Mouse (Mus musculus) right cerebral cortex, postnatal 4 days (tissue): ENCODE results near the gene Zfp691.

Experiments used
- DNase-seq: peaks from one replicate; pipeline ENCODE4 v3.0.0-alpha.2; 2022

Gene Zfp691

DNA sequence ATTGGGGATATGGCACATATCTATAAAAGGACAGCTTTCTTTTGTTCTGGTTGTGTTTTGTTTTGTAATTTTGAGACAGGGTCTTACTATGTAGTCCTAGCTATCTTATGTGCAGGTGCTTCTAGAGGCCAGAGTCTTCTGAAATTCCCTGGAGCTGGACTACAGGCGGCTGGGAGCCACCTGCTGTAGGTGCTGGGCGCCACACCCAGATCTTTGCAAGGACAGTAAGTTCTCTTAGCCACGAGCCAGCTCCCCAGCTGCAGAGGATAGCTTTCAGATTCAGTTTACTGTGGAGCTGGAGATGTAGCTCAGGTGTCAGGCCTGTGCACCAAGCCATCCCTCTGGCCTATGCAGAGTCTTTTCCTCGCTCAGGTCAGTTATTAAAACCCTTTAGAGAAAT, 6.9 kb downstream of the Zfp691 start:
- no peak for DNase-seq

DNA sequence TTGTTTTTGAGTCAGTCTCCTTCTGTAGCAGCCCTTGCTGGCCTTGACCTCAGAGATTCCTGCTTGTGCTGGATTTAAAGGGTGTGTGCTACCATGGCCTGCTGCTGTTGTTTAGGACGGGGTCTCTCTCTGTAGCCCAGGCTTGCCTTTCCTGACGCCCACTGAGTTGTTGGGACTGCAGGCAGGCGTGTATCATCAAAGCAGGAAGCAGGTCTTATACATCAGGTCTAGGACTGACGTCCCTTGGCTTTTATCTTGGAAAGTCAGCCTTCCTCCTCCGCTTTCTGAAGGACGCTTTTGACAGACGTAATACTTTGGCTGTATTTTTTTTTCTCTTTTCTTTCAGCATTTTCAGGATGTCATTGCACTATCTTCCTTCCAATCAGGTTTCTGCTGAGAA, 8.1 kb downstream of the Zfp691 start:
- no peak for DNase-seq

DNA sequence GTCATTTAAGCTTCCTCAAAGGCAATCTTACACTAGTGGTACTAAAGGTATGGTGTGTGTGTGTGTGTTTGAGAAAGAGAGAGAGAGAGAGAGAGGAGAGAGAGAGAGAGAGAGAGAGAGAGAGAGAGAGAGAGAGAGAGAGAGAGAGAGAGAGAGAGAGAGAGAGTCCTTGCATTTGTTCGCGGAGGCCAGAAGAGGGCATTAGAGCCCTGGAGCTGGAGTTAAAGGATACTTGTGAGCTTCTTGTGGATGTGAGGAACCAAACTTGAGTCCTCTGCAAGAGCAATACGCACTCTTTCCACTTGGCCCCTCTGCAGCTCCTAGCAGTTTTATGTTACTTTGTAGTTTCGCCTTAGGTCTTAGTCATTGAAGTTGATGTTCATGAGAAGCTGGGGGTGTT, 11.0 kb downstream of the Zfp691 start:
- DNase-seq: no peak

DNA sequence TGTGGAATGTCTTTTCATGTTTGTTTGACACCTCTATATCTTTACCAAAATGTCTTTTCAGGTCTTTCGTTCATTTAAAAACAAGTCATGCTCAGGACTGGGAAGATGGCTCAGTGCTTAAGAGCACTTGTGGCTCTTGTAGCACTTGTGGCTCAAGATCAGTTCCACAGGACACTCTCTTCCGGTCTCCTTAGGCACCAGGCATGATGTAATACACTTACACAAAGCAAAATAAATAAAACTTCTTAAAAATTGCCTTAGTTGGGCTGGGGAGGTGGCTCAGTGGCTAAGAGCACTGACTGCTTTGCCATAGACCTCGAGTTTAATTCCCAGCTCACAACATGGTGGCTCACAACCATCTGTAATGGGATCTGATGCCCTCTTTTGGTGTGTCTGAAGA, 12.6 kb downstream of the Zfp691 start:
- DNase-seq: no peak

DNA sequence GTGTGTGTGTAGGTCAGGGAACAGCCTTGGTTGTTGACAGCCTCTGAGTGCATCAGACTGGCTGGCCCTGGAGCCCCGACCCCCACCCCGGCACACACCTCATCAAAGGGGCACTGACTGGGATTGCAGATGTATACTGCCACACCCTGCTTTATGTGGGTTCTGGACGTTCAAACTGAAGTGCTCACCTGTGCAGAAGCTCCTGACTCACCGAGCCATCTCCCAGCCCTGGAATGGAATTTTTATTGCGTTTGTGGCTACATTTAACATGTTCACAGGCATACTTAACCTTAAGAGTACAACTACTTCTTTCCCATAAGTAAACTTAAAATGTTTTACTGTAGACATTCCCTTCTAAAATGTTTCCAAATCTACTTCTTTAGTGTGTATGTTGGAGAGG, 16.1 kb downstream of the Zfp691 start:
- DNase-seq: no peak

DNA sequence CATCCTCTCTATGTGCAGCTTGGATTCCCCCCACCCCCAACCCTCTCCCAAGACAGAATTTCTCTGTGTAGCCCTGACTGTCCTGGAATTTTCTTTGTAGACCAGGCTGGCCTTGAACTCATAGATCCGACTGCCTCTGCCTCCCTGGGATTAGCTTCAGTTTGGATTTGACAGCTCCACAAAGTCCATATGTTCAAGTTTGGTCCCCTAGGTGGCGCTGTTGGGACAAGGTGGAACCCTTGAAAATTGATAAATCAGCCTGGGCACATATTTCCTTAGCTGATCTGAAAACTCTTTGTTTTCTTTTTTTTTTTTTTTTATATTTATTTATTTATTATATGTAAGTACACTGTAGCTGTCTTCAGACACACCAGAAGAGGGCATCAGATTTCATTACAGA, 16.8 kb downstream of the Zfp691 start:
- peak; percentile 71 for DNase-seq

DNA sequence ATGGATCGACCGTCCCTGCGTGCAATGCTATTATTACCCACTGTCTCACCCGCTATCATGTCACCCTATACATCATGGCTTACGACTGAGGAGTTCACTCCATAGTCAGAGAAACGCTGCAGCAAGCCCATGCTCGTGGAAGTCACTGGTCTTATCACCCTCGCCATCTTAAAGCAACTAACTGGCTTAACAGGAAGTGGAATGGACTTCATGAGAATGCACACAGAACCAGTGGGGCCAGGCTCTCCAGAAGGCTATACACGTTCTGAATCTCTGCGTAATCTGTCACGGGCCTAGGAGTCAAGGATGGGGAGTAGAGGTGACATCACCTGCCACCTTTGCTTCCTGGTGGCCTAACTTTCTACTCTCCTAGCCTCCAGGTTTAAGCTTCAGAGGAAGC, 25.3 kb downstream of the Zfp691 start:
- DNase-seq: no peak

DNA sequence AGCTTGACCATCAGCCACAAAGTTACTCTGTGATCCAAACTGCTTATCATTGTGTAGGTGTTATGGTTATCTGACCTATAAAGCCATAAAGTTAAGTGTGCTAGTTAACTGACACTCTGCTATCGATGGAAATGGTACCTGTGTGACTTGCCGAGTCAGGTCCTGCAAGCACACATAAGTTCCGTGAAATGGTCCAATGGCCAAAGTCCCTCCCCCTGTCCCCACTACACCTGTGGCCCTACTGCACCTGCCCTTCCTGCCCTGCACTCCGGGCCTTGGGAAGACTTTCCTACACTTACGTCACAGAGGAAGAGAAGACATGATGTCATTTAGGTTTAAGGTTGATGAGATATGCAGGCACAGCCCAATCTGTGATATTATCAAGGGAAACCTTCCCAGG, 26.6 kb downstream of the Zfp691 start:
- no peak for DNase-seq

DNA sequence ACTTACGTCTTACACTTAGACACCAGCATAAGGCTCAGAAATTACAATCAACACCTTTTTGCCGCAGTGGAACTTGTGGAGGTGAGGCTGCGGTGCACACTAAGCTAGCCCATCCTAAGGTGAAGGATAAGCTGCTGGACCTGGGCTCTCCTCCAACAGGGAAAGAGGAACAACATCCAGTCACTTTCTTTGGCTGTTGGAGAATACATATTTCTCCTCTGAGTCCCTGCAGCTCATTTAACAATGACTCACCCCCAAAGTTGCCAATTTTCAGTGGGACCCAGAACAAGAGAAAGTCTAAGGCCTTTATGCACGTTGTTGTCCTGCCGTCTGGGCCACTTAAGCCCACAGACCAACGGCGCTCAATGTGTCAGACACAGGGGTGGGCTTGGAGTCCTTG, 27.2 kb downstream of the Zfp691 start:
- no peak for DNase-seq

DNA sequence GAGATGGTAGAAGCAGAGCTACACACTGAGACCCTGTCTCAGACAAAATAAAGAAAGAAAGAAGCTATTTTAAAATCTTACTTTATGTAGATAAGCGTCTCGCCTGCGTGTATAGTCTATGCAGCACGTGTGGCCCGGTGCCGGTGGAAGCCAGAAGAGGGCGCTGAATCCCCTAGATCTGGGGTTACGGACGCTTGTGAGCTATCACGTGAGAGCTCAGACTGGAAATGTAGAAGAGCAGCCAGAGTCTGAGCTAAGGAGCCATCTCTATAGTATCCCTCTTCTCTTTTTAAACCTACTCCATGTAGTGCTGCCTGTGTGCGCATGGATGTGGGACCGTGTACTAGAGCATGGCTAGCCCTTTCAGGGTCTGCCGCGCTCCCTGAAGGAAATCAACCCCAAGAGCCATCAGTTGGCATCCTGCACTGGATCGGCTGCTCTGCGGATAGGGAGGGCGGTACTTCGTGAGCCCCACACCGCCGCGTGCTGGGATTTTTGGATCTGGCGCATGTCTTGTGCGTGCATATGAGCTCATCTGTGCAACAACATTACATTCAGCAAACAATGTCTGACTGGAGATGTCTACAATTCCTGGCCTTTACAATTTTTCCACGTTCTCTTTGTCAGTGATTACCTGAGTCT, 31.6 kb downstream of the Zfp691 start:
- peak; percentile 78 for DNase-seq

DNA sequence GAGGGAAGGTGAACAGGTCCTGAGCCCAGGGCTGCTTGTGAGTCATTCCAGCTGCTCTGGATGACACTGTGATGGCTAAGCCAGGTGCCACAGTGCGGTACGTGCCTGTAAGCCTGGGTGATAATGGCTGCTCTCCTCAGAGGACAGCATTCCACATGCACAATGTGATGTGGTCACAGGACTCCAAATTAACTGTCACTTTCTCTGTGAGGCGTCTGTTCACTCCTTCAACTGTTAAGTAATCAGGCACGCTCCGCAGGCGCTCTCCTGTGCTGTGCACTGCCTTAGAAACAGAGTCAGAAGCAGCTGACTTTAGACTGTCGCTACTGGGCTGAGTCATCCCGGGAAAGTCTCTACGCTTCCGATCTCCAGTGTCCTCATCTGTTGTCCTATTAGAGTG, 32.8 kb downstream of the Zfp691 start:
- DNase-seq: no peak

DNA sequence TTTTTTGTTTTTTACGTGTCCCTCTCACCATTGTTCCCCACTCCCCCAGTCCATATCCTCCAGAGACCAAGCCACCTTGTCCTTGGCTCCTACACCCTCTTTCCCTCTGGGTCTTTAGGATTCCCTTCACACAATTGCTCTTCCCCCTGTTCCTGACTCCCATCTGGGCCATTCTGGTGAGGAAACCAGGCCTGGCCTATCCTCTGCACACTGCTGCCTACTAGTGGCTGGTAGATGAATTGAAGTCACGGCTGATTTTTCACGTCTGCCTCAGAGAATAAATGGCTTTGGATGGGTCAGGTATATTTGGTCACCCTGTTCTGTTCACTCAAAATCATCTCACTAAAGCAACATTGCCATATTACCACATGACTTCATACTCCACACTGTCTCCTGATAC, 33.9 kb downstream of the Zfp691 start:
- no peak for DNase-seq

DNA sequence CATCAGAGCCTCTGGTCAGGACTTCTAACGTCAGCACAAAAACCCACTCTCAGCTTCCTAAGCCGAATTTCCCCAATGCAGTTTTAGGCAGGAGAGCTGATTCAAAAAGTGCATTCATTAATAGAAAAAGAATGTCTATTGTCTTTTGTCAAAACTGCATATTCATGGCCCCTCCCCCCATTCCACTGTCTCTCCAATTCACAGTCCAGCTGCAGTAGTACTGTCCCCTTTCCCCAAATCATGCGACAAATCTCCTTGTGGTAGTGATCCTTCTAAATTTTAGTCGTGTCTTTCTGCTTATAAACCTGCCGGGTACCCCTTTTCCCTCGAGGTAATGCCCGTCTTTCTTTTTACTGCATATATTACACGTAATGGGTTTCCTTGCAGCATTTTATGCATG, 35.2 kb downstream of the Zfp691 start:
- DNase-seq: no peak

DNA sequence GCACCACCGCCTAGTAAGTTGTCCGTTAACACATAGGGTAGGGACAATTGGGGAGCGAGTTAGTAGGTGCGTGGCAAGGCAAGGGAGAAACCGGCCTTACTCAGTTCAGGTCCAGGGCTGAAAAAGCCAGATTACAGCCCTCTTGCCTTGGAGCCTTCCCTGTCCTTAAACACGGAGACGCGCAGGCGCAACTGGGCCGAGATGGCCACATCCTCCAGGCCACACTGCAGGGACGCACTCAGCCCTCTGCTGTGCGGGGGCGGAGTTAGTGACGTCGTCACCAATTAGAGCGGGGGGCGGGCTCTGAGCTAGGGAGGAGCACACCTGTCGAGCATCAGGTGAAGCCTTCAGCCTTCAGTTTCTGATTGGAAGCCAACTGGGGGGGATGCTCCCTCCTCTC, 35.8 kb downstream of the Zfp691 start:
- peak; percentile 74 for DNase-seq

DNA sequence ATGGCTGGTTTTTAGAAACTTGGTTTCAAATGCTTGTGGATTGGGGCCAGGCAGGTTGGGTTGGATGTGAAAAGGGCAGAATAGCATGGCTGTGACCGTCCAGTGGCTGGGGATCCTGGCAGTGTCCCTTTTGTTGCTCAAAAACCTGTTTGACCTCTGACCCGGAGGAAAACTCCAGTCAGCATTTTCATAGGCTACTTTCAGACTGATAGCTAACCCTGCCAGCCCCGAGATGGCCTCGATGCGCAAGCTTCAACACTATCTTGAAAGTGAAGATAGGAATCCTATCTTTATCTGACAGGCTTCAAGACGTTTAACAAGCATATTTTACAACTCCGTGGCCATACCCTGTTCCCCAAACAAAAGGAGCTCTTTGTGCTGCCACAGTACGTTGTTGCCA, 36.7 kb downstream of the Zfp691 start:
- no peak for DNase-seq

DNA sequence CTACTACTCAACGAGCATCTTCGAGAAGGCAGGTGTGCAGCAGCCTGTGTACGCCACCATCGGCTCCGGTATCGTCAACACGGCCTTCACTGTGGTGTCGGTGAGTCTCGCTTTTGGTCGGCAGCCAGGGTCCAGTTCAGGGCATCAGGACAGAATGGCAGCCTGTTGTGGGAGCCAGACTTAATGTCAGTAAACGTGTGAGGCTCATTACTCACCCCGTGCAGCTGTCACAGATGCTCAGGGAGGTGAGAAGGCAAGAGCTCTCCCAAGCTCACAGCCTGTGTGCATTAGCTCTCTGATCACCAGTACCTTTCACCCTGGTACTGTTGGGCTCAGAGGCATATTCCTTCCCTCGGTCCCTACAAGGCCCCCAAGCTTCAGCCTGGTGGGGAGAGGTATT, 40.1 kb downstream of the Zfp691 start:
- DNase-seq: no peak

DNA sequence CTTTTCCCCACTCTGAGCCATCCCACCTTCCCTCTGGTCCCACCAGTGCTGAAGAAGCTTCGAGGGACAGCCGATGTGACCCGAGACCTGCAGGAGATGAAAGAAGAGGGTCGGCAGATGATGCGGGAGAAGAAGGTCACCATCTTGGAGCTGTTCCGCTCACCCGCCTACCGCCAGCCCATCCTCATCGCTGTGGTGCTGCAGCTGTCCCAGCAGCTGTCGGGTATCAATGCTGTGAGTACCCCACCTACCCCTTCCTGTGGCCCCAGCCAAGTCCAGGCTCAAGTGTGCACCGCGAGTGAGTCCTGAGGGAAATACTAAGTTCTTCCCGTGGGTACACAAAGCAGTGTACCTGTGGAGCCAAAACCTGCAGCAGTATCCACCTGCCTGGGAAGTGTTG, 40.7 kb downstream of the Zfp691 start:
- DNase-seq: no peak

DNA sequence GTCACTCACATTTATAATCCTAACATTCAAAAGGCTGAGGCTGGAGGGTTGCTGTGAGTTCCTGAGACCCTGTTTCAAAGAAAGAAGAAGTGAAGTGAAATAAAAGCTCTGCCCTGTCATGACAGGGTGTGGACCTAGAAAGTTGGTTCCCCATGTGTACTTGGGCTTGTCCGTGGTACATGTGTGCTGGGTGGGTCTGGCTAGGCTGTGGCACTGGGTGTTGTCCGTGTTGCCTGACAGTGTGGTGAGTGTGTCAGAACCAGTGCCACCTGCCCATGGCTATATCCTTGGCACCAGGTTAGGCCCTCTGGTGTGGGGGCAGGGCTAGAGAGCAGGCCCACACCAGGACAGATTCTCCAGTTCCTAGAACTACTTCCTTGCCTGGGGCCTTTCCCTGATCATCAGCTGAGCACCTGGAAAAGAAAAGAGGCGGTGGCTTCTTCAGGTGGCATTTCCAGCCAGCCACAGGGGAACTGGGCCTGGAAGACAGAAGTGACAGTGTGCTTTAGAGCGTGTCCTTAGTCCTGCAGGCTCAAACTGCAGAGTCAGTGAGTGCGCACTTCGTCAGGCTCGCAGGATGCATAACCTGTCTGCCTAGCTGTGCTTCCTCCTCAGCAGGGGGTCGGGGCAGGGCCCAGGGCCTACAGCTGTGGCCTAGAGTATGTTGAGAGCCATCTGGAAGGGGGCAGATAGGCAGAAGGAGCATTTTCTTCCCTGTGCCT, 42.6 kb downstream of the Zfp691 start:
- DNase-seq: no peak

DNA sequence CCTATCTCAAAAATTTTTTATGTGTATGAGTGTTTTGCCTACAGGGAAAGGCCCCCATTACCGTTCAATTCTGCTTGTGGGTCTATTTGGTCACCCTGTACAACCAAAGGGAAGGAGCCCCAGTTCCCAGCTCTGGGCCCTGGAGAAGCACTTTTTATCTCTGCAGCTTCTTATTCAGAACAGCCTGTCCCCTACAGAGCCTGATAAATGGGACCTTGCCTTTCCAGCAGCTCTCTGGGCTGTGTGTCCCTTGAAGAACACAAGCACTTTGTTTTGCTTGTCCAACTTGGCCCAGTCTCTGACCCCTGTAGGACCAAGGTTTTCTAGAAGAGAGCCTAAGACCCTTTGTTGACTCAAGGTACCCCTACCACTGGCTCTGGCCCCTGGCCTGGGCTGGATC, 44.9 kb downstream of the Zfp691 start:
- no peak for DNase-seq

DNA sequence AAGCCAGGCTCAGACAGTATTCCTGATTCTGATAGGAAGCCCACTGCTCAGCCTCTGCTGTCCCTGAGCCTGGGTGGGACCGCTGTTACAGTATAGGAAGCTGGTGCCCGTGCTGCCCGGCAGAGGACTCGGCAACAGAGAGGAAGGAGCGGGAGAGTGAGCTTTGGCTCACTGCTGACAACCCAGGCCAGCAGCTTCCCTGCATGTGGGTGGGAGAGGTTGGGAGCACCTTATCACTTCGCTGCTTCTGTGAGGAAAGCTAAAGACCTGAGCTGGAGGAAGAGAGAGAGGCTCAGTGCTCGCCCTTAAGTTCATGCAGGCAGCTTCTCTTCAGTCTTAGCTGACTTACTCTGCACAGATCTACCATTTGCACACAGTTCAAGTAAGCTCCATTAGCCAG, 45.4 kb downstream of the Zfp691 start:
- DNase-seq: no peak

DNA sequence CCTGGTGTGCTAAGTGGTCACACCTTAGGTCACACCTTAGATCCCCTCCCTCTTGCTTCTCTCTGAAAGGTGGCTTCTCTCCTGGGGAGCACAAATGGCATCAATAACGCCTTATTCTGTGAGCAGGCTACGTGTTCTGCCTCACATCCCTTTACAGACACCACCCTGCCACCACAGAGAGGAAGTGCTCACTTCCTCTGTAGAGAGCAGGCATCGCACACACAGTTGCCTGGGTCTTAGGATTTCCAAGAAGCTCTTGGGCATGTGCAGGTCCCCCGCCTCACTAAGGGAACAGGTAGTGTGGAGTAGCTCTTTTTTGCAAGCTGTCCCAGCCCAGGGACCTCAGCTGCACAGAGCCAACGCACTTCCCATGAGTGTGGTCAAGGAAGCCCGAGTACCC, 46.8 kb downstream of the Zfp691 start:
- no peak for DNase-seq

DNA sequence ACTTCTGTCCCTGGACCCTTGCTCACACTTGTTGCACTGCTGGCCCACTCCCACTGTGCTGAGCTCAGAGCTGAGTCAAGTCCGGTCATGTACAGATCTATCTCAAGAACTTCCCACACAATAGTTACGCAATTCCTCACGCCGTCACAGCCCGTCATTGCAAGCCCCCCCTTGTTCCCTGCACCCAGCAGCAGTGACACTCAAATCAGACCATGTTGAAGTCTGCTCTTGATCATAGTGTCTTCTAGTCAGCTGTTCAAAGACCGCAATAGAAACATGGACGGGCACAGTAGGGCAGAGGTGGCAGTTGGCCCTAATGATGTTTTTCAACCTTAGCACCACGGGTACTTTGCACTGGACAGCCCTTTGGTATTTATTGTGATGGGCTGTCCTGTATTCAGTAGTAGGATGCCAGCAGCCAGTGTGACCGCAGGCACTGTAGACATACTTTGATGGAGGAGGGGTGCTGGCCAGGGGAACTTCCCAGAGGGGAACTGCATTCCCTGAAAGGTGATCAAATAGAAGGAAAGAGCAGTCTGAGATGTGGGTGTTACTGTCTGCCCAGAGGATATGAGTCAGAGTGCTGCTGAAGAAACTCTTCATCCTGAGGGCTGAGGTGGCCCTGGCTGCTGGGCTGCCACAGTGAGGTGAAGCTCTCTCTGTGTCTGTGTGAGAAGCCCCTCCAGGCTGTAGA, 48.3 kb downstream of the Zfp691 start:
- no peak for DNase-seq

DNA sequence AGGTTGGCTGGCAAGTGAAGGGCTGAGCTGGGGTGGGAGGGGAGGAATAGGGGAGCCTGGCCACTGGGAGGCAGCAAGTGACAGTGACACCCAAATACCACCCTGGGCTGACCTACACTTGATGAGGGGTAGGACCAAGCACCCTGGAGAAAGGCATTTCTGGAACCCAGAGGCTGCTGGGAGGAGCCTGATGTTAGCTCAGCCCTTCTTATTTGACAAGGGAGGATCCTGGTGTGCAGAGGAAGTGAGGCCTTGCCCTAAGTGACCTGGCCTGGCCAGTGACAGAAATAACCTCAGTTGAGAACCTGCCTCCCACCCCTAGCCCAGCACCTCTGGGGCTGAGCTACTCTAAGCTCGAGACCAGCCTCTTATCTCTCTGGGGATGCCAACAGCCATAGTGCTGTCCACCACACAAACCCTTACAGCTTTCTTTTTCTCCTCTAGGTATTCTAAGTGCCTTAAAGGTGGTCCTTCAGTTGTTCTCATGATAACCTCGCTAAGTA, 49.2 kb downstream of the Zfp691 start:
- no peak for DNase-seq

DNA sequence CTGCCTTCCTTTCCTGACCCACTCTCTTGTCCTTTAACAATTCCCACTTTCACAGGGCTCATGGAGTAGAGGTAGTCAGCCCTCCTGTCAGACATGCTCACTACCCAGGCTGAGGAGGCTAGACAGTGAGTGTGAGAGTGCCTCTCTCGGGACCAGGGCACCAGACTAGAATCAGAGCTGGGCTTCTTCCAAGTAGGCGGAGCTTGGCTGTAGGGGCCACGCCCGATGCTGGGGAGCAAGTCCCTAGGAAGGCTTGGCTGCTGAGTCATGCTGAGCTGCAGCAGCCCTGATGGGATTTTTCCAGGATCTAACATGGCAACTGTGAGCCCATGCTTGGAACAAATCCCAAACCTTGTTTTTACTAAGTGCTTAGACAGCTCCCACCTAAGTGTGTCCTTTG, 52.7 kb downstream of the Zfp691 start:
- peak; percentile 40 for DNase-seq
